Mouse (Mus musculus): ENCODE measurements around the gene Hacl1. TPM values are rescaled to one million over a fixed set of nuclear protein-coding genes. Genes with fewer than 3 reads are reported as not detected.

Gene Hacl1
- total RNA-seq, 1 experiment, result 8.4 TPM

DNA sequence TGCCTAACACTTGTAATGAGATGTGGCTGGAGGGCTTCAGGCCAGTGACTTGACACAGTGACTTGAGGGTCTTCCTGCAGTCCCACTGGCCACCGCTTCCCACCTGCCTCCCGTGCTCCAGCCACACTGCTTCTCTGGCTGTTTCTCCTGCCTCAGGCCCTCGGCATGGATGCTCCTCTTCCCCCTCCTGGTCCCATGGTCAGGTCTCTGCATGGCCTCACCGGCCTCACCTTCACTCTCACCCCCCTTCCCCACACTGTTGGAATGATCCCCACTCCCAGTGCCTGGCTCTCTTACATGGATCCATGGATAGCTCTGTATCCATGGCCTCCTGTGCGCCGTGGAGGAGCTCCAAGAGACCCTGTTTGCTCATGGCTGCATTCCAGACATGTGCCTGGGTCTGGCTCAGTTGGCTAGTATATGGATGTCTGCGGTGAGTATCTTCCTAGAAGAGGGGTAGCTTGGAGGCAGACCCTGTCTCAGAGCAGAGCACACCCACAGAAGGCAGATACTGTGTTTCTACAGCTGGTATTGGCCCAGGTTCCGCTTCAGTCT lies 17.1 kb upstream of the Hacl1 start:
- Histone ChIP-seq H3K4me3 (ENCODE audit: insufficient read depth in 1 of 2, low read depth in 1 of 2, low read length in 2 of 2, poor library complexity in 1 of 2, severe bottlenecking in 1 of 2) (no peak overlapping the region), H3K36me3 (ENCODE audit: control insufficient read depth, insufficient read depth, low read length, poor library complexity, severe bottlenecking) (no peaks in the 10 kb centered on the region), H3K9me3 (ENCODE audit: control insufficient read depth, insufficient read depth, low read depth, low read length) (no peaks in the 10 kb centered on the region), H3K4me1 (ENCODE audit: control insufficient read depth in 2 of 2, insufficient read depth in 2 of 2, low read length in 2 of 2, poor library complexity in 1 of 2) (peaks cover 2 to 6% of the 10 kb centered on the region in 2 experiments; a peak in 3 of 4 replicates), H3K9ac (ENCODE audit: insufficient read depth, low read depth, low read length, poor library complexity, severe bottlenecking) (no peak overlapping the region), H3K27ac (ENCODE audit: insufficient read depth, low read depth, low read length, poor library complexity, severe bottlenecking) (no peak overlapping the region)
- no peak for DNase-seq (ENCODE audit: low read depth, low spot score)
- TF ChIP-seq MAFK (IDR thresholded peaks at IDR 0.05; ENCODE audit: insufficient read depth, low read depth, low read length) (no peak), ZNF384 (IDR thresholded peaks at IDR 0.05; ENCODE audit: low read depth, low read length) (no peak), CHD2 (IDR thresholded peaks at IDR 0.05; ENCODE audit: low read depth, low read length) (no peak), ZC3H11A (IDR thresholded peaks at IDR 0.05; ENCODE audit: borderline replicate concordance, low read depth, low read length) (no peak), HCFC1 (IDR thresholded peaks at IDR 0.05; ENCODE audit: borderline replicate concordance, insufficient read depth, low read length) (no peak)
- in situ Hi-C loops (cut with MboI; ENCODE audit: low sequenced_read_pairs in 2 of 2, unreplicated experiment in 2 of 2), result loop anchor here in 1 of 2 experiments (25.0 kb wide), 1 partner anchor 404 kb away; no protein-coding TSS in a partner anchor

DNA sequence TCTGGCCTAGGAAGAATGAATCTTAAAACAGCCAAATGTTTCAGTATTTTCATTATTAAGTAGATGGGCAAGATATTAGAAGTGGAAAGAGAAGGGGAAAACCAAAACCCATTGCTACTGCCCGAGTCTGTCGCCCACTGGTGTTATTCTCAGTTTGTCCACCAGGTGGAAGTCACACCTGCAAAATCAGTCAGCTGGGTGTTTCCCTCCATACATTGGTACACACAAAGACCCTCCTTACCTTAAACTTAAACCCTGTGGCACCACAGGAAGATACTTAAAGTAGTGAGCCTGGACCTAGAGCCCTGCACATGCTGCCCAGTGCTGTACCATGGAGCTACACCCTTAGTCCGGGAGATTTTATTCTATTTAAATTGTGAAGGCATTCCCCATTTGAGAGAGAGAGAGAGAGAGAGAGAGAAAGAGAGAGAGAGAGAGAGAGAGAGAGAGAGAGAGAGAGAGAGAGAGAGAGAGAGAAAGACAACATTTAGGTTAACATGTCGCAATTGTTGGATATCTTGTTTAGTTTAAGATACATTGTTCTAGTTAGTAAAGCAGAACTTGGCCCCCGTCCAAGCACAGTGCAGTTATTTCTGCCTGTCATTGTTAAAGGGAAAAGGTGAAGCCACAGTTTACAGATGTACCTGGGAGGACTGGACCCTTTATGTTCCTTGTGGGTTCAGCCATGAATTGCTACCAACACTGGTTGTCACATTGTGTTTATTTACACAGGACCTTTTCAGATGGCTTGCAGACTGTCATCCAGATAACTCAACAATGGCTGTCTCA lies 16.0 kb upstream of the Hacl1 start:
- no peak for DNase-seq (ENCODE audit: low read depth, low spot score)
- Histone ChIP-seq H3K4me1 (ENCODE audit: control insufficient read depth in 2 of 2, insufficient read depth in 2 of 2, low read length in 2 of 2, poor library complexity in 1 of 2) (peaks cover 0 to 2% of the 10 kb centered on the region in 2 experiments; a peak in 1 of 4 replicates), H3K9me3 (ENCODE audit: control insufficient read depth, insufficient read depth, low read depth, low read length) (no peaks in the 10 kb centered on the region), H3K9ac (ENCODE audit: insufficient read depth, low read depth, low read length, poor library complexity, severe bottlenecking) (no peak overlapping the region), H3K36me3 (ENCODE audit: control insufficient read depth, insufficient read depth, low read length, poor library complexity, severe bottlenecking) (no peaks in the 10 kb centered on the region), H3K4me3 (ENCODE audit: insufficient read depth in 1 of 2, low read depth in 1 of 2, low read length in 2 of 2, poor library complexity in 1 of 2, severe bottlenecking in 1 of 2) (no peak overlapping the region), H3K27ac (ENCODE audit: insufficient read depth, low read depth, low read length, poor library complexity, severe bottlenecking) (no peak overlapping the region)
- TF ChIP-seq CHD2 (IDR thresholded peaks at IDR 0.05; ENCODE audit: low read depth, low read length) (no peak), HCFC1 (IDR thresholded peaks at IDR 0.05; ENCODE audit: borderline replicate concordance, insufficient read depth, low read length) (no peak), ZC3H11A (IDR thresholded peaks at IDR 0.05; ENCODE audit: borderline replicate concordance, low read depth, low read length) (peak; percentile 91)
- in situ Hi-C loops (cut with MboI; ENCODE audit: low sequenced_read_pairs in 2 of 2, unreplicated experiment in 2 of 2), result loop anchor here in 1 of 2 experiments (25.0 kb wide), 1 partner anchor 405 kb away; no protein-coding TSS in a partner anchor

DNA sequence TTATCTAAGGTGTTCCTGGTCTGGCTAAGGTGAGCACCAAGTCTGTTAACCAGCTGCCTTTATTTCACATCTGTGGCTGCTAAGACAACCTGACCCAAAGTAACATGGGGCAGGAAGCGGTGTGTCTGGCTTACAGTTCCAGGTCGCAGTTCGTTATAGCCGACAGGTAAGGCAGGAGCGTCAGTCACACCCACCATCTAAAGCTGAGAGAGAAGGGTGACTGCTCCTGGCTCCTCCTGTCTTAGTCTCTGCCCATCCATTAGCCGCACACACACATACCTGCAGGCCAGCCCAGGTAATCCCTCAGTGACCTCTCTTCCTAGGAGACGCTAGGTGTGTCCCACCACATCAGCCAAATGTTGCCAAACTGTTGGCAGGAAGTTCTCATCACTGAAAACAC lies 15.3 kb upstream of the Hacl1 start:
- H3K27ac ChIP-seq (ENCODE audit: insufficient read depth, low read depth, low read length, poor library complexity, severe bottlenecking), result no peak overlapping the region
- TF ChIP-seq ZNF384 (IDR thresholded peaks at IDR 0.05; ENCODE audit: low read depth, low read length) (no peak), CHD2 (IDR thresholded peaks at IDR 0.05; ENCODE audit: low read depth, low read length) (no peak), MAFK (IDR thresholded peaks at IDR 0.05; ENCODE audit: insufficient read depth, low read depth, low read length) (no peak), ZC3H11A (IDR thresholded peaks at IDR 0.05; ENCODE audit: borderline replicate concordance, low read depth, low read length) (no peak), HCFC1 (IDR thresholded peaks at IDR 0.05; ENCODE audit: borderline replicate concordance, insufficient read depth, low read length) (no peak)
- no peak overlapping the region for H3K4me3 ChIP-seq (ENCODE audit: insufficient read depth in 1 of 2, low read depth in 1 of 2, low read length in 2 of 2, poor library complexity in 1 of 2, severe bottlenecking in 1 of 2)
- peaks cover 0 to 2% of the 10 kb centered on the region in 2 experiments; a peak in 1 of 4 replicates for H3K4me1 ChIP-seq (ENCODE audit: control insufficient read depth in 2 of 2, insufficient read depth in 2 of 2, low read length in 2 of 2, poor library complexity in 1 of 2)
- H3K9me3 ChIP-seq (ENCODE audit: control insufficient read depth, insufficient read depth, low read depth, low read length), result no peaks in the 10 kb centered on the region
- in situ Hi-C loops (cut with MboI; ENCODE audit: low sequenced_read_pairs in 2 of 2, unreplicated experiment in 2 of 2), result loop anchor here in 1 of 2 experiments (25.0 kb wide), 1 partner anchor 406 kb away; no protein-coding TSS in a partner anchor
- H3K36me3 ChIP-seq (ENCODE audit: control insufficient read depth, insufficient read depth, low read length, poor library complexity, severe bottlenecking), result no peaks in the 10 kb centered on the region
- no peak for DNase-seq (ENCODE audit: low read depth, low spot score)
- no peak overlapping the region for H3K9ac ChIP-seq (ENCODE audit: insufficient read depth, low read depth, low read length, poor library complexity, severe bottlenecking)

DNA sequence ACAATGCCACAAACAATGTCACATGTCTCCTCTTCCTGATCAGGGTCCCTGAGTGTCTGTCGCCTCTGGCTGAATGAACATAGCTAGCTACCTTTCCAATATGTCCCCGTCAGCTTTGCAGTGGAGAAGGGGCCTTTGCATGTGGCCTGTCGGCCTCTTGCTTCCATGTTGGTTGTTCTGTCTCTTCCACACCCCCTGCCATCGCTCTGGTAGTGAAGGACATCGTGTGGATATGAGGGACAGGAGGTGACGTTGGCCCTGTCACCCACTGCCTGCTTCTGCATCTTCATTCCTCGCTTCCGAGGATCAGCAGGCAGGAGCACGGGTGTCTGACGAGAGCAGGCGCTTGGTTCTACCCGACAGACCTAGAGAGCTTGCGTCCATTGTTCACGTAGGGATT lies 14.3 kb upstream of the Hacl1 start:
- no peak for DNase-seq (ENCODE audit: low read depth, low spot score)
- H3K36me3 ChIP-seq (ENCODE audit: control insufficient read depth, insufficient read depth, low read length, poor library complexity, severe bottlenecking), result no peaks in the 10 kb centered on the region
- H3K4me3 ChIP-seq (ENCODE audit: insufficient read depth in 1 of 2, low read depth in 1 of 2, low read length in 2 of 2, poor library complexity in 1 of 2, severe bottlenecking in 1 of 2), result no peak overlapping the region
- no peaks in the 10 kb centered on the region for H3K9me3 ChIP-seq (ENCODE audit: control insufficient read depth, insufficient read depth, low read depth, low read length)
- H3K4me1 ChIP-seq (ENCODE audit: control insufficient read depth in 2 of 2, insufficient read depth in 2 of 2, low read length in 2 of 2, poor library complexity in 1 of 2), result peaks cover 0 to 2% of the 10 kb centered on the region in 2 experiments; a peak in 1 of 4 replicates
- no peak overlapping the region for H3K27ac ChIP-seq (ENCODE audit: insufficient read depth, low read depth, low read length, poor library complexity, severe bottlenecking)
- H3K9ac ChIP-seq (ENCODE audit: insufficient read depth, low read depth, low read length, poor library complexity, severe bottlenecking), result no peak overlapping the region
- in situ Hi-C loops (cut with MboI; ENCODE audit: low sequenced_read_pairs in 2 of 2, unreplicated experiment in 2 of 2), result loop anchor here in 1 of 2 experiments (25.0 kb wide), 1 partner anchor 407 kb away; no protein-coding TSS in a partner anchor
- TF ChIP-seq ZNF384 (IDR thresholded peaks at IDR 0.05; ENCODE audit: low read depth, low read length) (no peak), ZC3H11A (IDR thresholded peaks at IDR 0.05; ENCODE audit: borderline replicate concordance, low read depth, low read length) (no peak), MAFK (IDR thresholded peaks at IDR 0.05; ENCODE audit: insufficient read depth, low read depth, low read length) (no peak), CHD2 (IDR thresholded peaks at IDR 0.05; ENCODE audit: low read depth, low read length) (no peak), HCFC1 (IDR thresholded peaks at IDR 0.05; ENCODE audit: borderline replicate concordance, insufficient read depth, low read length) (no peak)
